Mouse (Mus musculus): ENCODE measurements around the gene Duoxa1. TPM values are rescaled to one million over a fixed set of nuclear protein-coding genes. Genes with fewer than 3 reads are reported as not detected.
"Not testable (repeated sequence)": the region's sequence is repeated elsewhere in the genome, so short reads cannot be mapped to it uniquely, and the experiment has no call there.

The Duoxa1 gene
- not detected in 2 replicates for total RNA-seq (2015)
- not detected in 2 replicates for total RNA-seq (2017)

- ATAC-seq (ENCODE audit: poor library complexity, severe bottlenecking), result no peak
Observed at GRCm38 (mm10) chr2:122313536-122313935, at the start of gene Duoxa1. TSS of gene Duoxa1 (minus strand) at chr2:122313730.

DNA sequence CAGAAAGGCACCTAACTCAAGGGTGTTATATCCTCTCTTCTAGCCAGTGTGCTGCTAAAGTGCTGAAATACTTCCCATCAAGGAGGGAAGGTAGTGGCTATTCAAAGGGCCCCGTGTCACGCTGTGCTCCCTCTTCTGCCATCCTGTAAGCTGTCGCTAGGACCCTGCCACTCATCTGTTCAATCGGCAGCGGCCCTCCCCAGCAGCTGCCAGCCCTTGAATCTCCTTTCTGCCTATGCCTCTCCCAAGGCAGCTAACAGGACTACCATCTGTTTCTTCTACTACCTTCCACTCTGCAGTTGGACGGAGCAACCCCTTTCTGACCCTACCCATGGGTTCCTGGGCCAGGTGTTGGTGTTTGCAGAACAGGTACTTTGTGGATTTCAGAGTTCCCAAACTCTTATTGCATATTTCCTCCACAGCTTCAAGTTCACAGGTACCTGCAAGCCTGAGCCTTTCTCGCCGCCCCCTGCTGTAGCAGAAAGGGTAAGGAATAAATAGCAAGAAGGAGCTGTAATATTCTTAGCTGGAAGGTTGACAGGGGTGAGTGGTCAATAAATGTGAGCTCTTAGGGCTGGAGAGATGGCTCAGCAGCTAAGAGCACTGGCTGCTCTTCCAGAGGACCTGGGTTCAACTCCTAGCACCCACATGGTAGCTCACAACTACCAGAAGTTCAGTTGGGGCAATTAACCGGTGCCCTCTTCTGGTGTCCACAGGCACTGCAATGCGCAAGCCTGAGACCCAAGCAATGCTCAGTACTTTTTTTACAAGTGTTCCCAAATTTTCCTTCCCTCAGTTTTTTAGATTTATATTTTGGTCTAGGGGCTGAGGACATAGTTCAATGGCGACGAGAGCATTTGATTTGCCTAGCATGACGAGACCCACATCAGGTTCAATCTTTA lies 49.3 kb upstream of the Duoxa1 start:
- ATAC-seq (ENCODE audit: poor library complexity, severe bottlenecking), result no peak

GRCm38 (mm10) chr2:122361868-122362621 lies 48.5 kb upstream of the Duoxa1 start:
- ATAC-seq (ENCODE audit: poor library complexity, severe bottlenecking), result no peak

- ATAC-seq (ENCODE audit: poor library complexity, severe bottlenecking), result peak; percentile 26; the same call in 1 of the 2 replicates
Observed at GRCm38 (mm10) chr2:122361181-122361580, 47.7 kb upstream of the Duoxa1 start.

GRCm38 (mm10) chr2:122360310-122360709 lies 46.8 kb upstream of the Duoxa1 start:
- ATAC-seq (ENCODE audit: poor library complexity, severe bottlenecking), result no peak

GRCm38 (mm10) chr2:122356187-122356586 lies 42.7 kb upstream of the Duoxa1 start:
- ATAC-seq (ENCODE audit: poor library complexity, severe bottlenecking), result no peak

DNA sequence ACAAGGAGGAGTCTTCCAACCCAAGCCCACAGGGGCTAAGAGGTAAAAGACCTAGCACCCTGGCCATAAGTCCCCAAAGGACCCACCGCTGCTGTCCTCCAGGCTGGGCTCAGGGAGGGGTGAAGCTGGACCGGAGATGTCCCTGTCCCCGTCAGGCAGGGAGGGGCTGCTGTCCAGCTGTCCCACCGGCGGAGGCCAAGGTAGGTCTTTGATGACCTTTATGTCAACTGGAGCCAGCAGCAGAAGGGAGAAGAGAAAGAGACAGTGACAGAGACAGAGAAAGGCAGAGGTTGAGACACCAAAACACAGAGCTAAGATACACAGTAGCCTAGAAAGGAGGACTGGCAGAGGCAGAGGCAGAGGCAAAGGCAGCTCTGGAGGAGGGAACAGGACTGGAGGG lies 41.9 kb upstream of the Duoxa1 start:
- no peak for ATAC-seq (ENCODE audit: poor library complexity, severe bottlenecking)

DNA sequence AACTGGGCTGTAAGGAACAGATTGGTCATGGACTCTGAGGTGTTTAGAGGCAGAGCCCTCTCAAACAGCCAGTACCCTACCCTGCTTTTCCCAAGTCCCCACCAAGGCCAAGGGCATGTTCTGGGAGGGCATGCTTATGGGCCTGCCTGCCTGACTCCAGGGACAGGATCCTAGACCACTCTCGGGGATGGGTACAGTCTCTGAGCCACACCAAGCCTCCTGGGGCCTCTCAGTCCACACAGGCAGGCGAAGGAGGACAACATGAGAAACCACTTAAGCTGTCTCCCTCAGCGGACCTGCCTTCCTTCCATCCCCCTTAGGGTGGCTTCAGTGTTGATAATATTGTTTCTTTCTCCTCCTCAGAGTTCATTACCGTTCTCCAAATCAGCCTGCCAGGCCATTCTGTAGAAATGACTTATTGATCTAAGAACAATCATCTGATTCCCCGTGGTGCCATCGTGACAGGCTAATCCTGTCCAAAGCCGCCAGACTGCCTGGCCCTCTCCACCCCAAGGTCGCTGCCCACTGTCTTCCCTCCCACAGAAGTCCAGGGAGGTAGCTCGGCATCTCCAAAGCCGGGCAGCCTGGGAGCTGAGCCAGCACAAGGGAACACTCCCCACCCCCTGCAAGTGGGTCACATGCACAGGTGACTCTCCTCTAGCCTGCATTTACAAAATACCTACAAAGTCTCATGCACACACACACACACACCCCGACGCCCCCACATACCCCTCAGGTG lies 40.8 kb upstream of the Duoxa1 start:
- no peak for ATAC-seq (ENCODE audit: poor library complexity, severe bottlenecking)

DNA sequence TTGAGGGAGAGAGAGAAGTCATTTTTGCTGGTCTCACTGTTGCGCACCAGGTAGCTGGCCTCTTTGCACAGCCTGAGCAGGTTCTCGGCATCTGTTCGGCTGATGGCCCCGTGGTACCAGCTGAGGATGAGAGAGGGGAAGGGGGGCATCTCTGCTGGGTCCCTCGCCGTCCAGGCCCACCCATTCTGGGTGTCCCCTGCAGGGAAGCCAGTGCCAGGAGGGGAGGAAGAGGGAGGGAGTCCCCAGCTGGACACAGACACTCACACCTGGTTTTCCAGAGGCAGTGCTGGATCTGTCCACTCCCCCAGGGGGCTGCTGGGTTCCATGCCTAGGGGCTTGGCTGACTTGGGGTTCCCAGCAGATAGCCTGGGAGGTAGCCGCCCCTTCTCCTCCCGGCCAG lies 40.2 kb upstream of the Duoxa1 start:
- no peak for ATAC-seq (ENCODE audit: poor library complexity, severe bottlenecking)

DNA sequence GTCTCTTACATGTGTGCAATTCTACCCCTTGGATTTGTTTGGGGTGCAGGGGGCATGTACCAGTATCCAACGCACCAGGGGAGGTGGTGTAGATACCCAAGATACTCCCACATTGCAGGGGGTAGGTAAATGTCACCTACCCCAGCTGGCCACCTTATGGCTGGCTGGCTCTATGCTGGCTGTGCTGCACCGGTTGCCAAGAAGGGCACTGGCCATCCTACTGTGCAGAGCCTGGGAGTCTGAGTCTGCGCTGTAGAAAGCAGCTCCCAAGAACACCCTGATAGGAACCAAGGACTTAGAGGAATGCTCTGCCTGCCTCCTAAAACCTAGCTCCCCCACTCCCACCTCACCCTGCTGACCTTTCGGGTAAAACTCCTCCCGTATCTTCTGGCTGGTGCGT lies 39.5 kb upstream of the Duoxa1 start:
- ATAC-seq (ENCODE audit: poor library complexity, severe bottlenecking), result no peak

DNA sequence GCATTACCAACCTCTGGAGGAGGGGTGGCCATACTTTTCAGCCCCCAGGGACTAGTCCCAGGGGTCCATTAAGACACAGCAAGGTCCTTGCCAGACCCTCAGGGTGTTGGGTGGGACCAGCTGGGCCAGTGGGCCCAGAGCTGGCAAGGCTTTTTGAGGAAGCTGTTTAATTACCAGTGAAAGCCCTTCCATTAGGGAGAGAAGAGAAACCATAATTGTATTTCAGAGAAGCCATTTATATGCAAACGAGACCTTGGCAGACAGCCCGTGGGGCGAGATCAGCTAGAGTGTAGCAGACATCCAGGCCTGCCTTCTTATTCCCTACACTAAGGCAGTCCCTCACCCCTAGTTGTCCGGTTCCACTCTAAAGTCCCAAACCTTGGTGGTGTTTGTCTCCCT lies 38.4 kb upstream of the Duoxa1 start:
- no peak for ATAC-seq (ENCODE audit: poor library complexity, severe bottlenecking)

DNA sequence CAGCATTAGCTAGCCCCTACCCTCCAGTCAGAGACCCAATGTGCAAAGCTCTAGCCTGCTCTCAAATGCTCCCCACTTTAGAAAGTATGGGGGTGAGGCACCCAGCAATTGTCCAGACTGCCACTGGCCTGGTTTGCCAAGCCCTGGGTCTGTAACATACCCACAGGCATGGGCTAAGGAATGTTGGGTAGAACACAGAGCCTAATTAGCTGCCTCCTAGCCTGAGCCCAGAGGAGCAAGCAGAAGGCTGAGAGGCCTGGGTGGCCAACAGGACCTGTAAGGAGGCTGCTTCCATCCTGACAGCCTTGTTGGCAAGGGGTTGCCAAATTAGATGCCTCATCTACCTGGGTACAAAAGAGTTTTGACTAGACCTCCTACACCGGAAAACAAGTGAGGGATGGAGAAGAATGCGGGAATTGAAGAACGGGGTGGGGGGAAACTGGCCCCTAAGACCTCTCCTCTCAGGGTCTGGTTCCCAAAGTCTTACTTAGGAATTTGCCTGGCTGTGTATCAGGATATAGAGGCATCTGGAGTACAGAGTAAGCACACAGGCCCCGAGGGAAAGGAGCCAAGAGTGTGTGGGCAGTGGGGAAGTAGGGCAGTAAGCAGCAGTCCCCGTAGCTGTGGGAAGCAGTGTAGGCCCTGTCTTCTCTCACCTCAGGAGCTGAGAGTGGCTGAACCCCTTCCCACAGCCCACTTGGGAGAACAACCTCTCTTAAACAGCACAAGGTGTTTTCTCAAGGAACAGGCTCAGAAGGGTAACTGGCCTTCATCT lies 37.8 kb upstream of the Duoxa1 start:
- no peak for ATAC-seq (ENCODE audit: poor library complexity, severe bottlenecking)

- ATAC-seq (ENCODE audit: poor library complexity, severe bottlenecking), result no peak
Observed at GRCm38 (mm10) chr2:122349136-122349785, 35.7 kb upstream of the Duoxa1 start.

DNA sequence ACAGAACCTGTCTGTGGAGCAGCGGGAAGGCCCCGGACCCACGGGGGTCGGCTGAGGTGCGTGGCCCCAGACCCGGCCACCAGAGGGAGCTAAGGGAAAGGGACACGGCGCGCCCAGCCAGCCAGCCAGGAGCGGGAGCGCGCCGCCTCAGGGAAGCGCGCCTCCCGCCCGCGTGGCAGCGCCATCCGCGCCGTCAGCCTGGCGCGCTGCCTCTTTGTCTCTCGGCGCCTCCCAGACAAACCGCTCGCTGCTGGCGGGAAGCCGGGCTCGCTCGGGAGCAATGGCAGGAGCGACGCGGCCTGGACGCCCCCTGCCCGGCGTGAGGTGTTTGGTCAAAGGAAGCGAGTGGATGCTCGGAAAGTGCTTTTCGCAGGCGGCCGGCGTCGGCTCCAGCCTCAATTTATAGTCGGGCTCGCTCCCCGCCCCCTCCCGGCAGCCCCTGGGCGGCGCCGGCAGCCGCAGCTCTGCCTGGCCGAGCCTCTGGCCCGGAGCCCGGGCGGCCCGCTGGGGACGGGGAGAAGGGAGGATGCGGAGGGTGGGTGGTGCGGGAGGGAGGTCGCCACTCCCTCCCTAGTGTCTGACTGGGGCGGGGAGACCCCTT lies 35.1 kb upstream of the Duoxa1 start:
- ATAC-seq (ENCODE audit: poor library complexity, severe bottlenecking), result peak; percentile 95

- no peak for ATAC-seq (ENCODE audit: poor library complexity, severe bottlenecking)
Observed at GRCm38 (mm10) chr2:122347257-122347656, 33.7 kb upstream of the Duoxa1 start.

- ATAC-seq (ENCODE audit: poor library complexity, severe bottlenecking), result not testable (repeated sequence)
Observed at GRCm38 (mm10) chr2:122346164-122346563, 32.6 kb upstream of the Duoxa1 start.

DNA sequence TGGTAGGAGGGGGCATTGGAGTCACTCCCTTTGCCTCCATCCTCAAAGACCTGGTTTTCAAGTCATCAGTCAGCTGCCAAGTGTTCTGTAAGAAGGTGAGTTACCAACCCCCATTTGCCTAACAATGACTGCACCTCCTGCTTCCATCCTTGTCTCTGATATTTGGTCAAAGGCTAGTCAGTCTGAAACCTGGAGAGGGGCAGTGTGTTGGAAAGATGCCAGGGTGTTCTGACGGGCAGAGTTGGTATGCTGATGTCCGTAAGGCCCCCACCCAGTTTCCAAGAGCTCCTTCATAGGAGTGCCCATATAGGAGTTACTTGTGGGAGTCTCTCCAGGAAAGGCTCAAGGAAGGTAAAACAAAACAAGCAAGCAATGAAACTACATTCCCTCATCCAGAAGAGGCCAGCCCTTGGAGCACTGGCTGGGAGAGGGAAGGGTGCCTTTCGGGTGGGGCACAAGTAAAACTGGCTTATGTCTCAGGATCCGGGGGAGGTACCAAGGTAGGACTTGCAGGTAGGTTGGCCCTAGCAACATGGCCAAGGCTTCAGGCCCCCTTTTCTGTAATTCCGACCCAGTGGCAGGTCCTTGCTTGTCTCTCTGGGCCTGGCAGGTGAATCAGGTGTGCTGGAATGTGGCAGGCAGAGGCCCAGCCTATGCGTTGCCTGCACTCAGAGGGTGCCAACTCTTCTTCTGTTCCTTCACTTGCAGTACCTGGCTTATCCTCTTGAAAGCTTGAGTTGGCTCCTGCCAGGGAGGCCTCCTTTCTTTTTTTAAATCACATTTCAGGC lies 31.8 kb upstream of the Duoxa1 start:
- no peak for ATAC-seq (ENCODE audit: poor library complexity, severe bottlenecking)

- ATAC-seq (ENCODE audit: poor library complexity, severe bottlenecking), result no peak
Observed at GRCm38 (mm10) chr2:122337291-122337690, 23.8 kb upstream of the Duoxa1 start.

- ATAC-seq (ENCODE audit: poor library complexity, severe bottlenecking), result no peak
Observed at GRCm38 (mm10) chr2:122334170-122334569, 20.6 kb upstream of the Duoxa1 start.

Measured in megakaryocyte, adult 5-6 weeks (primary cell).